Mouse (Mus musculus): Measurements from ENCODE around the gene Rsf1.

DNA sequence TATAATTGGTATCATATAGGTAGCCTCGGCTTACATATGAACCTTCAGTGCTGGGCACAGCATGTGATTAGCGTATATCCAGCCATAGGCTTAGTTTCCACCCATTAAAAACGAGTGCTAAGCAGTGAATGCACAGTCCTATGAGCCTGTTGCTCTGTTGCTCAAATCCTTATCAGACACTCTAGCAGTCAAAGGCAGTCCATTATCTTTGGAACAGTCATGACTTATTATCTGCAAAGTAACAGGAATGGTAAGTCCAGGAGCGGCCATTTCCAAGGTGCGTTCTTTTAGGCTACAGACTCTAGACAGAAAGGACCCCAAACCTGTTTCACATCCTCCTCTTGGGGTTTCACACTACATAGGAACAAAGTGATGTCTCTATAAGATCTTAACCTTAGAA lies 153.9 kb downstream of the Rsf1 start:
- no peak for TF ChIP-seq CTCF (IDR thresholded peaks at IDR 0.05)
- TF ChIP-seq POLR2A (IDR thresholded peaks at IDR 0.05; ENCODE audit: insufficient read depth, low read depth, low read length): no peak

Measured in heart, adult 2 months (tissue).